Mouse (Mus musculus) MEL (cell line): Measurements from ENCODE around the gene Rmnd1. TPM values are rescaled to one million over a fixed set of nuclear protein-coding genes. Genes with fewer than 3 reads are reported as not detected.
A peak's percentile ranks its signal among the peaks of the same experiment; 100 is the strongest.

Experiments used
- DNase-seq: peaks from one replicate; pipeline ENCODE4 v3.0.0; 2011; ENCODE audit warnings: low read depth, low spot score
- H3K27ac ChIP-seq: 2 replicates; pipeline ENCODE4 v1.5.1; 2012; ENCODE audit warnings: low read depth, mild to moderate bottlenecking, control low read depth, low read length, moderate library complexity; ENCODE audit not compliant: control insufficient read depth
- H3K27me3 ChIP-seq, 2 experiments: fragments of 150-350 bp in 1 of 2; sonication (generic) in 1 of 2; 2 replicates each; pipeline ENCODE4 v1.6.1; 2012; ENCODE audit warnings: low read length in 2 of 2, mild to moderate bottlenecking in 2 of 2, improper control_type of control experiment in 1 of 2, moderate library complexity in 1 of 2; ENCODE audit not compliant: insufficient read depth in 2 of 2, control insufficient read depth in 1 of 2
- H3K36me3 ChIP-seq, 2 experiments: 2 replicates each; pipeline ENCODE4 v1.6.1; 2012 to 2014; ENCODE audit warnings: low read length in 2 of 2, improper control_type of control experiment in 1 of 2, inconsistent platforms in 1 of 2, mild to moderate bottlenecking in 1 of 2; ENCODE audit not compliant: insufficient read depth in 2 of 2, control insufficient read depth in 1 of 2
- H3K4me1 ChIP-seq, 2 experiments: fragments of 150-350 bp in 1 of 2; sonication (generic) in 1 of 2; 2 replicates each; pipeline ENCODE4 v1.6.1; 2012; ENCODE audit warnings: low read length in 2 of 2, improper control_type of control experiment in 1 of 2, mild to moderate bottlenecking in 1 of 2; ENCODE audit not compliant: insufficient read depth in 2 of 2, control insufficient read depth in 1 of 2
- H3K4me3 ChIP-seq, 2 experiments: fragments of 150-350 bp in 1 of 2; sonication (generic) in 1 of 2; 2 replicates each; pipeline ENCODE4 v1.5.1; 2012; ENCODE audit warnings: low read depth in 2 of 2, low read length in 2 of 2, mild to moderate bottlenecking in 2 of 2, moderate library complexity in 2 of 2, control low read depth in 1 of 2, improper control_type of control experiment in 1 of 2; ENCODE audit not compliant: control insufficient read depth in 1 of 2, insufficient read depth in 1 of 2
- H3K79me2 ChIP-seq: 2 replicates; pipeline ENCODE4 v1.6.1; 2012; ENCODE audit warnings: mild to moderate bottlenecking, low read length, moderate library complexity; ENCODE audit not compliant: control insufficient read depth, poor library complexity, insufficient read depth
- H3K9ac ChIP-seq: 2 replicates; pipeline ENCODE4 v1.6.1; 2012; ENCODE audit warnings: low read depth, mild to moderate bottlenecking, control low read depth, low read length, moderate library complexity; ENCODE audit not compliant: control insufficient read depth, poor library complexity, severe bottlenecking
- H3K9me3 ChIP-seq: fragments of 150-350 bp; sonication (generic); replicated peaks from 2 replicates; pipeline ENCODE4 v1.6.1; 2012; ENCODE audit warnings: mild to moderate bottlenecking, low read length, improper control_type of control experiment, moderate library complexity; ENCODE audit not compliant: insufficient read depth
- CHD1 ChIP-seq: IDR thresholded peaks from 2 replicates; pipeline ENCODE4 v1.6.1; 2012; ENCODE audit warnings: low read depth, mild to moderate bottlenecking, inconsistent platforms, low read length, improper control_type of control experiment
- CHD2 ChIP-seq: IDR thresholded peaks from 2 replicates; pipeline ENCODE4 v1.6.1; 2011; ENCODE audit warnings: low read length, improper control_type of control experiment
- KAT2A ChIP-seq: conservative IDR thresholded peaks from 2 replicates; pipeline ENCODE4 v1.6.1; 2012; ENCODE audit warnings: low read depth, low read length, improper control_type of control experiment, inconsistent platforms
- MAFK ChIP-seq: IDR thresholded peaks from 2 replicates; pipeline ENCODE4 v1.6.1; 2011; ENCODE audit warnings: low read depth, mild to moderate bottlenecking, low read length, improper control_type of control experiment, borderline replicate concordance
- MAX ChIP-seq: IDR thresholded peaks from 2 replicates; pipeline ENCODE4 v1.6.1; 2011; ENCODE audit warnings: low read length, improper control_type of control experiment
- MXI1 ChIP-seq: IDR thresholded peaks from 2 replicates; pipeline ENCODE4 v1.6.1; 2011; ENCODE audit warnings: mild to moderate bottlenecking, low read depth, low read length, improper control_type of control experiment
- NELFE ChIP-seq: IDR thresholded peaks from 2 replicates; pipeline ENCODE4 v1.6.1; 2011; ENCODE audit warnings: low read depth, low read length, improper control_type of control experiment
- POLR2A ChIP-seq, 2 experiments: IDR thresholded peaks; 2 replicates each; pipeline ENCODE4 v1.6.1; 2011 to 2012; ENCODE audit warnings: low read length in 2 of 2, mild to moderate bottlenecking in 2 of 2, control low read depth in 1 of 2, improper control_type of control experiment in 1 of 2, low read depth in 1 of 2, moderate library complexity in 1 of 2; ENCODE audit not compliant: control insufficient read depth in 1 of 2, insufficient read depth in 1 of 2, poor library complexity in 1 of 2
- POLR2AphosphoS5 ChIP-seq: IDR thresholded peaks from 2 replicates; pipeline ENCODE4 v1.6.1; 2012; ENCODE audit warnings: low read depth, borderline replicate concordance, mild to moderate bottlenecking, inconsistent platforms, low read length, moderate library complexity, mixed read lengths
- SIN3A ChIP-seq: IDR thresholded peaks from 2 replicates; pipeline ENCODE4 v1.6.1; 2012; ENCODE audit warnings: low read length, improper control_type of control experiment, inconsistent platforms
- USF1 ChIP-seq: IDR thresholded peaks from 2 replicates; pipeline ENCODE4 v1.6.1; 2014; ENCODE audit warnings: low read depth, mild to moderate bottlenecking, inconsistent platforms, low read length, improper control_type of control experiment, moderate library complexity
- ZMIZ1 ChIP-seq: IDR thresholded peaks from 2 replicates; pipeline ENCODE4 v1.6.1; 2012; ENCODE audit warnings: low read depth, mild to moderate bottlenecking, inconsistent platforms, low read length, improper control_type of control experiment, moderate library complexity
- polyA plus RNA-seq, 2 experiments: library from polyadenylated mRNA; stranded (reverse) in 1 of 2; unstranded in 1 of 2; fragments of >175 nt in 1 of 2; fragments of >200 nt in 1 of 2; gene quantifications; 2 replicates each; pipeline versions ENCODE4 v1.2.1 to v1.2.4; 2012; ENCODE audit warnings: low replicate concordance in 2 of 2, low read depth in 1 of 2; ENCODE audit not compliant: insufficient read length in 2 of 2, insufficient read depth in 1 of 2, missing spikeins in 1 of 2
- total RNA-seq: library from RNA; depleted of rRNA; stranded (reverse); fragments of 300-350 nt; gene quantifications from 2 replicates; pipeline ENCODE4 v1.2.3, GENCODE M21; 2012

Gene Rmnd1
- total and polyA plus RNA-seq, 3 experiments: 38.8 to 39.6 TPM; not detected in 1

DNA sequence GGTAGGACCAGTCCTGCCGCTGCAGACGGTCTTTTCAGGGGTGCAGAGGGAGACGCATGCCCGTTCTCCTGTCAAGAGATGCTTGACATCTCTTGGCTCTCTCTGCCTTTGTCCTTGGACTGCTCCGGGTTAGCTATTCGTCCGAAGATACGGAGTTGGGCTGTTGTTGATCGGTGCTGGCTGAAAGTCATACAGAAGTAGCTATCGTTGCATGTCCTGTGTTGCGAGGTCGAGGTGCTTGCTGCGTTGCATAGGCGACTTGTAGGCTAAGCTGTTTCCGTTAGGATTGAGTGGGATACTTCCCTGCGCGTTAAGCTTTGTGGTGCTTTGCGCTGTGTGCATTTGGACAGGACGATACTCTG, 43.8 kb downstream of the Rmnd1 start:
- H3K79me2 ChIP-seq: peaks cover 64% of the 10 kb centered on the region
- TF ChIP-seq POLR2A (IDR thresholded peaks at IDR 0.05; ENCODE audit: control insufficient read depth in 1 of 2, insufficient read depth in 1 of 2, low read depth in 1 of 2, low read length in 2 of 2, poor library complexity in 1 of 2): peak in 1 of 2 experiments; percentile 21; a peak in 1 of 4 replicates
- TF ChIP-seq CHD1: no peak
- peak; percentile 73 for TF ChIP-seq SIN3A
- TF ChIP-seq CHD2: no peak
- TF ChIP-seq MAX: no peak
- TF ChIP-seq ZMIZ1: no peak
- TF ChIP-seq MXI1: peak; percentile 31; the same call in 1 of the 2 replicates
- no peak for TF ChIP-seq POLR2AphosphoS5
- no peak for TF ChIP-seq USF1
- no peak for TF ChIP-seq KAT2A
- peak overlapping the region; percentile 85 to 99 for H3K4me3 ChIP-seq
- H3K36me3 ChIP-seq: peaks cover 6 to 41% of the 10 kb centered on the region in 2 experiments
- H3K27ac ChIP-seq: peak overlapping the region; percentile 70
- H3K9ac ChIP-seq: peak overlapping the region; percentile 98
- no peak for DNase-seq
- H3K9me3 ChIP-seq: no peaks in the 10 kb centered on the region
- H3K27me3 ChIP-seq: no peaks in the 10 kb centered on the region
- peaks cover 32 to 36% of the 10 kb centered on the region in 2 experiments for H3K4me1 ChIP-seq

DNA sequence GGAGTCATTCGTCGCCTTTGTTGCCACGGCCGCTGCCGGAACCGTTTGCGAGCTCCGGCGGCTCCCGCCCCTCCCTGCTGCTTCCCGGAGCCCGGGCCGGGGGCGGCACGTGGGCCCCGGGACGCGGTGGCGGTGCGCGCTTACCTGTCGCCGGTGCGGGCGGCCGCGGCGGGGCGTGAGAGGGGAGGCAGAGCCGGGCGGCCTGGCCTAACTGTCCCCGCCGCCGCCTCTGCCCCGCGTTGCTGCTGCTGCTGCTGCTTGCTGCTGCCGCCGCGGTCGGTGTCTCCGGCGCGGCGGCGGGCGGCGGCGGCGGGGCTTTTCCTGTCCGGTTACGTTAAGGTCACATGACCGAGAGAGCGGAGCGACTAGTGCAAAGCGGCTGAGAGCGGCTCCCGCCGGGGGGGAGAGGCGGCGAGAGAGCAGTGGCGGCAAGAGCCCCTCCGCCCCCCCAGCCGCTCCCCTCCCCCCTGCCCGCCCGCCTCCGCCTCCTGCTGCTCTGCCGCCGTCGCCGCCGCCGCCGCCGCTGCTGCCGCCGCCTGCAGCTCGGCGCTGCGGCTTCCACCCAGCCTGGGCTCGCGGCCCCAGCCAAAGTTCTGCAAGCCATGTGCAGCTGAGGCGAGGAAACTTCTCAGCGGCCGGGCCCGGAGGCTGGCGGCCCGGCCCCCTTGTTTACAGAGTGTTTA, 44.3 kb downstream of the Rmnd1 start, which contains the start of gene Zbtb2:
TSS of gene Zbtb2 (minus strand) at position 408 of the 683 bp plus-strand sequence.
- Histone ChIP-seq H3K27me3 (no peaks in the 10 kb centered on the region), H3K4me3 (peak within 1 kb of the TSS; percentile 85 to 99), H3K9ac (peak within 1 kb of the TSS; percentile 98), H3K79me2 (peaks cover 63% of the 10 kb centered on the region), H3K27ac (peak within 1 kb of the TSS; percentile 93), H3K4me1 (peaks cover 29 to 32% of the 10 kb centered on the region in 2 experiments), H3K9me3 (no peaks in the 10 kb centered on the region), H3K36me3 (peaks cover 2 to 37% of the 10 kb centered on the region in 2 experiments)
- DNase-seq: peak; percentile 67
- TF ChIP-seq USF1 (peak; percentile 82), NELFE (0 out of 2 replicates have a peak, but pooled peaks have one; percentile 17), MAFK (no peak), CHD1 (no peak), POLR2A (IDR thresholded peaks at IDR 0.05; ENCODE audit: control insufficient read depth in 1 of 2, insufficient read depth in 1 of 2, low read depth in 1 of 2, low read length in 2 of 2, poor library complexity in 1 of 2) (0 out of 4 replicates have a peak, but pooled peaks of 1 of the 2 experiments have one; percentile 15), MXI1 (peak; percentile 73)
